Comparison of ENCODE assay signal across 11 mouse cellular contexts in the genomic region with DNA sequence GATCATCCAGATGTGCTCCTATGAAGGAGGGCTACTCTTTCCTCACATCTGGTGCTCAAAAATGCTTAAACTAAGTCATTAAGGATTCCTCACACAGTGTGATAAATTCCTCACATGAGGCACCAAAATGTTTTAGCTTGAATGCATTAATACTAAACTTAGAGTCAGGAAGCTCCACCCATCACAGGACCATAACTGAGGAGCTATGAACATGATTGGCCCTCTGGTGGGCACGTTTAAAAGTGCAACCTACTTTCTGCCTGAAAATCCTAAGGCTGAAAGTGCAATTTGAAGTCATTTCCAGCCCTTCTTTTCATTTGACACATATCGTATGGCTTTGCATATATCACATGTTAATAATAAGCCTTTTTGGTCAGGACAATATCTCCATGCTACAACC.
DNase-seq lines count a peak whose midpoint lies in the region; ATAC-seq and TF ChIP-seq lines count a peak whose summit lies in the region.
"Had no signal": no experiment of that assay in that cellular context is flagged by ENCODE, and none has a peak within 500 bp of the region (broad histone marks: within the 10 kb centered on the region; RNA-seq: fewer than 3 reads in every experiment).

No protein-coding gene starts in this region.

- ATAC-seq in intestine, postnatal 0 days = no peak
- ATAC-seq in intestine, embryonic 15.5 days = no peak
- no peak for ATAC-seq in G1E (ENCODE audit: extremely low read depth, insufficient number of reproducible peaks, low FRiP score, poor library complexity, severe bottlenecking)

- DNase-seq in CD4-positive helper T cell, adult 2 months (ENCODE audit: low read depth, low spot score) = peak; percentile 51
- no peak for DNase-seq in G1E (ENCODE audit: low spot score)
- DNase-seq in embryo, embryonic 9.5 days (ENCODE audit: extremely low spot score) = peak; percentile 22
- DNase-seq in limb, embryonic 10.5 days (ENCODE audit: low spot score) = peak; percentile 49
- DNase-seq in right cerebral cortex, postnatal 14 days = peak; percentile 24
- no peak for DNase-seq in forebrain, embryonic 10.5 days (ENCODE audit: extremely low spot score, low spot score)
- DNase-seq: liver, embryonic 13.5 days had no signal

- no peaks in the 10 kb centered on the region for H3K9me3 ChIP-seq in intestine, postnatal 0 days (ENCODE audit: control insufficient read depth)
- H3K9me3 ChIP-seq in intestine, embryonic 15.5 days = no peaks in the 10 kb centered on the region
- H3K9me3 ChIP-seq in G1E (replicated peaks) = no peaks in the 10 kb centered on the region
- no peaks in the 10 kb centered on the region for H3K9me3 ChIP-seq in limb, embryonic 10.5 days (replicated peaks)
- H3K9me3 ChIP-seq in forebrain, embryonic 10.5 days = no peaks in the 10 kb centered on the region
- H3K9me3 ChIP-seq: liver, embryonic 13.5 days; stomach, embryonic 15.5 days had no signal

- no peak overlapping the region for H3K4me3 ChIP-seq in intestine, postnatal 0 days (ENCODE audit: low read depth, low read length)
- no peak overlapping the region for H3K4me3 ChIP-seq in intestine, embryonic 15.5 days (replicated peaks)
- no peak overlapping the region for H3K4me3 ChIP-seq in G1E (ENCODE audit: low read depth, low read length)
- no peak overlapping the region for H3K4me3 ChIP-seq in limb, embryonic 10.5 days
- H3K4me3 ChIP-seq in forebrain, embryonic 10.5 days = no peak overlapping the region
- H3K4me3 ChIP-seq: erythroblast, embryonic 14.5 days; liver, embryonic 13.5 days; stomach, embryonic 15.5 days had no signal

- H3K9ac ChIP-seq in intestine, postnatal 0 days (ENCODE audit: low read depth, low read length) = no peak overlapping the region
- H3K9ac ChIP-seq in intestine, embryonic 15.5 days = no peak overlapping the region
- H3K9ac ChIP-seq: liver, embryonic 13.5 days; stomach, embryonic 15.5 days had no signal

- H3K27me3 ChIP-seq in intestine, postnatal 0 days (replicated peaks; ENCODE audit: control insufficient read depth, insufficient read depth, low read length) = no peaks in the 10 kb centered on the region
- no peaks in the 10 kb centered on the region for H3K27me3 ChIP-seq in intestine, embryonic 15.5 days (replicated peaks)
- peaks cover 4% of the 10 kb centered on the region; the same call in 1 of the 2 replicates for H3K27me3 ChIP-seq in G1E (ENCODE audit: insufficient read depth, low read length)
- H3K27me3 ChIP-seq in limb, embryonic 10.5 days (ENCODE audit: low read depth, poor library complexity, severe bottlenecking) = no peaks in the 10 kb centered on the region
- H3K27me3 ChIP-seq in forebrain, embryonic 10.5 days (ENCODE audit: poor library complexity, severe bottlenecking) = no peaks in the 10 kb centered on the region
- H3K27me3 ChIP-seq: liver, embryonic 13.5 days; stomach, embryonic 15.5 days had no signal

- no peaks in the 10 kb centered on the region for H3K36me3 ChIP-seq in intestine, postnatal 0 days (ENCODE audit: control insufficient read depth, insufficient read depth)
- H3K36me3 ChIP-seq in intestine, embryonic 15.5 days = no peaks in the 10 kb centered on the region
- no peaks in the 10 kb centered on the region for H3K36me3 ChIP-seq in G1E (replicated peaks)
- no peaks in the 10 kb centered on the region for H3K36me3 ChIP-seq in limb, embryonic 10.5 days
- H3K36me3 ChIP-seq in forebrain, embryonic 10.5 days (replicated peaks) = no peaks in the 10 kb centered on the region
- H3K36me3 ChIP-seq: liver, embryonic 13.5 days; stomach, embryonic 15.5 days had no signal

- H3K4me2 ChIP-seq in intestine, postnatal 0 days (replicated peaks; ENCODE audit: low read depth) = no peak overlapping the region
- H3K4me2 ChIP-seq in intestine, embryonic 15.5 days (replicated peaks) = no peak overlapping the region
- H3K4me2 ChIP-seq: liver, embryonic 13.5 days; stomach, embryonic 15.5 days had no signal

- H3K4me1 ChIP-seq in intestine, postnatal 0 days (replicated peaks; ENCODE audit: control insufficient read depth, insufficient read depth, low read length) = no peaks in the 10 kb centered on the region
- no peaks in the 10 kb centered on the region for H3K4me1 ChIP-seq in intestine, embryonic 15.5 days (replicated peaks)
- H3K4me1 ChIP-seq in G1E (ENCODE audit: insufficient read depth, low read depth, low read length) = no peaks in the 10 kb centered on the region; the same call in 1 of the 2 replicates
- no peaks in the 10 kb centered on the region for H3K4me1 ChIP-seq in limb, embryonic 10.5 days
- H3K4me1 ChIP-seq in forebrain, embryonic 10.5 days = no peaks in the 10 kb centered on the region
- H3K4me1 ChIP-seq: stomach, embryonic 15.5 days had no signal

- H3K27ac ChIP-seq in intestine, postnatal 0 days (ENCODE audit: low read depth, low read length) = no peak overlapping the region
- no peak overlapping the region for H3K27ac ChIP-seq in intestine, embryonic 15.5 days
- H3K27ac ChIP-seq in limb, embryonic 10.5 days = no peak overlapping the region
- H3K27ac ChIP-seq in forebrain, embryonic 10.5 days = no peak overlapping the region
- H3K27ac ChIP-seq: liver, embryonic 13.5 days; stomach, embryonic 15.5 days had no signal

- TF ChIP-seq CTCF in intestine, postnatal 0 days (IDR thresholded peaks at IDR 0.05; ENCODE audit: low read depth) = peak; percentile 77
- TF ChIP-seq CTCF in G1E (IDR thresholded peaks at IDR 0.05; ENCODE audit: low read depth, low read length) = peak; percentile 26

- 35% methylated on average over 2 of the region's 2 CpGs for WGBS in intestine, postnatal 0 days
- 36% methylated on average over 2 of the region's 2 CpGs for WGBS in intestine, embryonic 15.5 days
- WGBS in limb, embryonic 10.5 days = 41% methylated on average over 2 of the region's 2 CpGs
- WGBS in forebrain, embryonic 10.5 days = 41% methylated on average over 2 of the region's 2 CpGs

Comparison
In these comparisons a context has a peak if more than half of its experiments do, and no peak if none do; other contexts are left out.
1. DNase-seq: peak in CD4-positive helper T cell, adult 2 months (single experiment), embryo, embryonic 9.5 days (single experiment), limb, embryonic 10.5 days (single experiment) and right cerebral cortex, postnatal 14 days (single experiment); none in G1E (single experiment) and forebrain, embryonic 10.5 days (single experiment).